Mouse (Mus musculus) gastrocnemius, postnatal 14 days (tissue): ENCODE measurements around the gene 1700029I15Rik. TPM values are rescaled to one million over a fixed set of nuclear protein-coding genes. Genes with fewer than 3 reads are reported as not detected.

Experiments
- DNase-seq: peaks from one replicate; pipeline ENCODE4 v3.0.0; 2021; ENCODE audit warnings: mixed read lengths
- intact Hi-C: fragments of 180-260 bp; cut with DNase I; formaldehyde crosslinking; loops from one replicate; pipeline ENCODE4 v1.15.1; 2025; ENCODE audit warnings: low total_unique reads
- total RNA-seq, 2 experiments: library from RNA; stranded (reverse); gene quantifications; 2 replicates each; pipeline ENCODE4 v1.2.3; 2021

The 1700029I15Rik gene
- total RNA-seq, 2 experiments from 2014 or later = 0.66 to 0.86 TPM

DNA sequence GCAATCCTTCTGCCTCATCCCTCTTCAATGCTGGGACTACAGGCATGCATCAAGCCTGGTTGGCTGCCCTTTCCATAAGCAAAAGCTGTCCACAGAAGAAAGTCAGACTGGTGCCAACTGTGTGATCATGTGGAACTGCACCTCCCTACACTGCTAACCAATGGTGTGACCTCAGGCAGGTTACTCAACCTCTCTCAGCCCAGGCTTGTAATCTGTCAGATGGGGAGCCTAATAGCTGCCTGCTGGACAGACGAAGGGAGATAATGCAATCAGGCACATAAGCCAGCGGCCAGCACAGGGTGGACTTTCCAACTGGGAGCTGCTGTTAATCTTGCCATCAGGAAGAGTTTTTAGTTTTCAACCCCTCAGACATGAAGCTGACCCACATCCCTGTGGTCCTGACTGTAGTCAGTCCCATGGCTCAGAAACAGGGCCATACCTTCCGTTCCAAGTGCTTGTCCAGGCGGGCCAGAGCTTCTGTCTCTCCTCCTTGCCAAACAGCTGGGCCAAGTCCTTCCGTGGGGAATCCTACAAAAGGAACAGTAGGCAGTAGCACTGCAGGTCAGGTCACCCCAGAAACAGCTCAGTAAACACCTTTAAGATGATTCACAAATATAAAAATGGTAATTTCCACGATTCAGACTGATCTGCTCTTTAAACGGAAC lies 39.5 kb downstream of the 1700029I15Rik start:
- intact Hi-C loops = no loop called here
- DNase-seq = no peak

DNA sequence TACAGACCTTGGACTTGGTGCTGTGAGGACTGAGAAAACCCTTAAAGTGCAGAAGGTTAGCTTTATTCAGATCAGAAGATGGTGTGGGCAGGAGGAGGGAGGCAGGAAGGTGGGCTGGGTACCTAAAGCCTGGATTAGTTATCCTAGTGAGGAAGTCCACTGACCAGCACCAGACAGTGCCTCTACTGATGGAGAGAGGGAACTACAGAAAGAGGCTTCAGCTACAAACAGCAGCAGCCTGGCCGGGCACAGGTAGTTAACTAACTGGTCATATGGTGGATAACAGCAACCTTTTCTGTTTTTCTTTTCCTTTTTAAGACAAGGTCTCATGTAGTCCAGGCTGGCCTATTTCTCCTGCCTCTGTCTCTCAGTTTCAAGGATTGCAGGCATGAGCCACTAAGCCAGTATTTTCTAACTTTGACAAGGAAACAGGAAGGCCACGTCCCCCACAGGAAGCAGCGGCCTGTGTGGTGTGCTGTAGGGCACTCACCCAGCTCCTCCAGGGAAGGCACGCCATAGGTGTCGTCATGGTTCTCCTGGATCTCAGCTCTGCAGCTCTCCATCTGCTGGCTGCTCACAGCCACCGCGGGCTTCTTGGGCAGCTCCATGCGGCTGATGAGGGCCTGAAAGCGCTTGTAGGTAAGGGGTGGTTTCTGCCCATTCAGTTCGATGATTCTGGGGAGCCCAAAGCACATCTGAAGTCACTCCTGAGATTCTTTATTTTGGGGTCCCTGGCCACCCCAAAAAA lies 40.2 kb downstream of the 1700029I15Rik start:
- intact Hi-C loops = no loop called here
- no peak for DNase-seq

- no peak for DNase-seq
- intact Hi-C loops = no loop called here
Observed at GRCm38 (mm10) chr2:92423156-92423555, 40.8 kb downstream of the 1700029I15Rik start.

- peak; percentile 96 for DNase-seq
- intact Hi-C loops = no loop called here
Observed at GRCm38 (mm10) chr2:92423702-92424461, 41.5 kb downstream of the 1700029I15Rik start.

- peak; percentile 62 for DNase-seq
- intact Hi-C loops = no loop called here
Observed at GRCm38 (mm10) chr2:92424462-92425308, 42.3 kb downstream of the 1700029I15Rik start.

DNA sequence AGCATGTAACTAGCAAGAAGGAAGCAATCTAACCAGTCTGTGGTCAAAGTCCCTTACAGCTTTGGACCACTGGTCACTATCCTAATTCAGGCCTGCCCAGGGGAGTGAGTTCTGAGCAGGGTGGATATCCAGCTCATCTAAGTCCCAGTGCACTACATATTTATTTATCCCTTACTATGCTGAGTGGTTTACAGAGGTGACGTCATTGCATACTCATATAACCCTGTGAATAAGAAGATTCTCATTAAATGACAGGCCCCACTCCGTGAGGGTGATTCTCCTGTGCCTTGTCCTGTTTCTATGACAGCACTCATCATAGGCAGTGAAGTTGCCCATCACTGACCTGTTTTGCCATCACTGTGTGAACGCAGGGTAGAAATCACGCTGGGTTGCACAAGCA lies 43.0 kb downstream of the 1700029I15Rik start:
- DNase-seq = no peak
- intact Hi-C loops = no loop called here

DNA sequence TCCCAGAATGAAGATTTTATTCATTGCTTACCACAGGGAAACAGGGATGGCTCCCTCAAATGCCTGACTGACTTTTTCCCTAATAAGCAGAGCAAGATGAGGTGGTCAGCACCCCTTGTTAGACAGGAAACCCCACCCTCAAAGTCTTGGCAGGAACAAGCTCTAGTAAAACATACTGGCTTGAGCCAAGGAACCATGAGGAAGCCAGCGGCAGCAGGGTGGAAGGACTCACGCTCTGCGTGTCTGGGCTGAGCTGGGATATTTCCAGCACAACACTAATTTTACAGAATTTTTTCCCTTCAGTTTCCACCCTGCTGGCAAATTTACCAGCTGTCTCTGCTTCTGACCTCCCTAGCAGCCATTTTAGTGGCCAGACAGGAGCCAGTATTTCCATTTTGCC lies 44.1 kb downstream of the 1700029I15Rik start:
- intact Hi-C loops = no loop called here
- peak; percentile 56 for DNase-seq

DNA sequence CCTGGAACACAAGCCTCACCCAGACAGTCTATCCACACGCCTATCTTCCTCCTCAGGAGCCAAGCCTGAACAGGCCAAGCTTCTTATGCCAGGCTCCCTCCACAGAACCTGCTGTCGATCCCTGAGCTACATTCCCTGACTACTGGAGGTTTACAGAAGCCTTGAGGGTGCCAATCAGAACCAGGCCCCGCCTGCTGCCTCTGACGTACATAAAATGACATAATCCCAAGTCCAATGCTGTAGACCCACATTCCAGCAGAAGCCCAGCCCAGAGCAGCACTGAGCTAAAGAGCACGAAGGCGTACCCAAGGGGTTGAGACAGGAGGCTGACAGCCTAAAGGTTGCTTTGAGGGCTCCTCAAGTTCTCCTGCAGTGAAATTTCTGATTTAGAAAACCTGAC lies 45.5 kb downstream of the 1700029I15Rik start:
- DNase-seq = peak; percentile 61
- intact Hi-C loops = no loop called here

DNA sequence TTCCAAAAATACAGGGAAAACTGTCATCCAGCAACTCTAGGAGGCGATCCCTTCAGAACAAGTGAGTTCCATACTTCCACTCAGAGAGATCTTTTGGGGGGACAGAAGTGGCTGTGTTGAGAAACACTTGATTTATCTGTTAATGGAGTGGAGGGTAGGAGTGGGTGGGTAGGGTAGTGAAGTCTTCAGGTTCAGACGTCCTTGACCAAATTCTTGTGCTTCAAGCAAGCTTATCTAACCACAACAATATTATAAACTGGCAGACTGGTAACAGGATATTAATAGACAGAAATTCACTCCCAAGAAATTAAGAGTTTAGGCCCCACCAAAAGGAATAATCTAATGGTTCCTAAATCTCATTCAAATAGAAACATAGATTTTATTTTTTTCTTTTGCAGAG lies 47.8 kb downstream of the 1700029I15Rik start:
- DNase-seq = no peak
- intact Hi-C loops = no loop called here

DNA sequence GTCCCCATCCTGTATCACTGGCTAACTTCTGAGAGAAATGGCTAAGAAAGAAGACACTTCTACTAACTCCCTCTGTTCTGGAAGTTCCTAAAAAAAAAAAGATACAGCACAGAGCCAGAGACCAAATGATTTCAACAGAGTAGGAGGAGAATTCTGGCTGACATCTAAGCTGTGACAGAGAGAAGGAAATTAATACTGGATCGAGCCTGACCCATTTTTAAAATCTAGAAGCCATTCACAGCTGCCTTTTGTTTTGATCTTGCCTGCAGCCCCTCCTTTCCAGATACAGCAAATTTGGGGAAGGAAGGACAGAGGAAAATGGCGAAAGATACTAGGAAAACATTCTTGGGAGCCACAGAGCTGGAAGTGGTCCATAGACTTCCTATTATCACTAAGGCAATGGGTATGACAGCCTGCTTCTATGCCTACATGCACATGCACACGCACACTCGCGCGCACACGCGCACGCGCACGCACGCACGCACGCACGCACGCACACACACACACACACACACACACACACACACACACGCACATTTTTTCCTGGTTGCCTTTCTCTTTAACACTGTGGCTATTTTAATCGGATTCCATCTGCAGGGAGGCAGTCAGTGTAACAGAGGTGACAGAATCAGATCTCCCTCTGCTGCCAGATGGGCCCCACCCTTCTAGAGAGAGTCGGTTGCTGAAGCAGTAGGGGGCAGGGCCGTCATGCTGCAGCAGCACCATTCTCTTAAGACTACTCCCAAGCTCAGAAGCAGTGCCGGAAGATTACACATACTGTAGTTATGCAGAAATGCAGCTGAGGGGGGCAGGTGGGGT lies 48.6 kb downstream of the 1700029I15Rik start:
- DNase-seq = peak; percentile 77
- intact Hi-C loops = no loop called here

- DNase-seq = no peak
Observed at GRCm38 (mm10) chr2:92431611-92432179, 49.4 kb downstream of the 1700029I15Rik start.

DNA sequence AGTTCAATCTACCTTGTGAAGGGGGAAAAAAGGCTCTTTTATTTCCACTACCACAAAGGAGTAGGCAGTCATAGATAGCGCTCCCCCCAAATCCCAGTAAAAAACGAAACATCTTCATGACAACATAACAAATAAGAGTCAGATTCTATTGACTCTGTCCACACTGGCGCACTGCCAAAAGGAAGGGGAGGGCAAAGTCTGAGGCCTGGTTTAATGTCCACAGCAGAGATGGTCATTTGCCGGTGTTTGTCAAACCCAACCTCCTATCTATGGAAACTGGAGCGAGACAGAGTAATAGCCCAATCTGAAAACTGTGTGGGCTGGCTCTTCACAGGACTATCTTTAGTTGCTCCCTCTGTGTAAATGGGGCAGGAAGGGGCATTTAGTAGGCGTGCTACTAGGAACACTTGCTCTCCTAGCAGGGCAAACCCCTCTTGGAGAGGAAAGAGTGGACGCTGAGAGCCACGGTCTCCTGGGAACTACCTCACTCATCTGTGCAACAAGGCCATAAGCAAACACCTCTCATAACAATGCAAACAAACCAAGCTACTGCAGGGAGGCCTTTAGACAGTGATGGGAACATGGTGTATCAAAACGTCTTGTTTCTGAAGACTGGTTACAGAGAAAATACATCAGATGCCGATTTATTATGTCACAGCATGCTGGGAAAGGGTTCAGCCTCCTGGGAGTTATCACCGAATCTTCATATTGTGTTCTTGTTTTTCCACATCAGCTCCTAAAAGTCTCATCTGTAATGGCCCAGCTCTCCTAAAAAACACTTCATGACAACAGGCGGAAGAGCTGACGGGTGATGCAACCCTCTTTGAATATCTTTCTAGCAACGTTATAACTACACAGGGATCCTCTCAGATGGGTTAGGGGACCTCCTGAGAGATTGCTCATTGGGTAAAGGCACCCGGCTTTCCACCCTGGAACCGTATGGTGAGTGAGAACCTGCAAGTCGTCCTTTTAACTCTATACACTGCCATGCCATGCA lies 50.3 kb downstream of the 1700029I15Rik start:
- DNase-seq = peak; percentile 67
- intact Hi-C loops = no loop called here

More at GRCm38 (mm10) chr2:92431611-92432179, 49.4 kb downstream of the 1700029I15Rik start:
- intact Hi-C loops = no loop called here

DNA sequence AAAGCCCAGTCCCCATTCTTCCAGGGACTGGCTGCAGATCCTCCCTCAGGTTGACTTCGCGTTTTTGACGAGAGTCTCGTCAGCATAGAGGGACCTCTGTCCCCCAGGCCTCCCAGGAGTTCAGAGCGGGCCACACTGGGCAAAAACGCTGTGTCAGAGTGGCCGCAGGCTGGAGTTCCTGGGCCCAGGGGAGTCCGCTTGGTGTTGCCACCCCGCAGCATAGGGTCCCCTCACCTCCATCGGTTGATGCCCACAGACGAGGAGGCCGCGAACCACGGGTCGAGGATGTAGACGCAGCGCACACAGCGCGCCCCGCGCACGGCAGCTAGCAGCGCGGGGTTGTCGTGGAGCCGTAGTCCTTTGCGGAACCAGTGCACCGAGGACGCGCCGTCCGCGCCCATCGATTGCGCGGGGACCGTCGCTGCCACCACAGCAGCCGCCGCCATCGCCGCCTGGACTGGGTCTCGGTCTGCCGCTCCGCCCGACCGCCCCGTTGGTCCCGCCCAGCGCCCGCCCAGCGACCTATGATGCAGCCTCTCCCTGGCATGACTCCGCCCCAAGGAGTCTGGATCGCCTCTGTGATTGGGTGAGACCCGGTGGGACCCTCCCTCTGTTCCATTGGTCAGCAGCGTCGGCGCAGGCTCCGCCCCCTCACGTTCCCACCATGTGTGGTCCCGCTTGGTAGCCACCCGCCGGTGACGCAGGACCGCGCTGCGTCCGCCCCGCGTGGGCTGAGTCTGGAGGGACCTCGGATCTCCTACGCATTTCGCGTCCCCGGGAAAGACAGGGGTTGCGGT lies 51.4 kb downstream of the 1700029I15Rik start, which contains the start of gene Cry2:
Gene Cry2, minus strand, starts transcription at position 466 of the 797 bp plus-strand sequence.
- DNase-seq = peak; percentile 99
- intact Hi-C loops = no loop called here

GRCm38 (mm10) chr2:92434375-92434745 lies 52.0 kb downstream of the 1700029I15Rik start:
- intact Hi-C loops = no loop called here
- DNase-seq = no peak

DNA sequence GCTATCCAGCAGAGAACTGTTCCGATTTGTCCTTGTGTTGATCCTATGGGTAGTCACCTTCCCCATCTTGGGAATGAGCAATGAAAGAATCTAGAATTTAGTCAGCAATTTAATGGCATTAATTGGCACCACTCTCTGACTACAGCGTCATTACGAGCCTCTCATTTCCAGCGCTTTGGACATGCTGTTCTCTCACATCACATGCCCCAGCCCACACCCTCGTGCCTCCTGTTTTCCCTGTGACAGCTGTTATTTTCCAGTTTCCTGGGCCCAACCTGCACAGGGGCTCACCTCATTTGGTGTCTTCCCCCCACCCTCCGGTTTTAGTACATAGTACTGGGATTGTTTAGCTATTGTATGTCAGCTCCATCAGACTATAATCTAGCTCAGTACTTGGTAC lies 52.7 kb downstream of the 1700029I15Rik start:
- intact Hi-C loops = loop anchor here (5.0 kb wide), 2 partner anchors 63 to 448 kb away; partner anchors contain the start of genes Large2 and Pex16
- no peak for DNase-seq
